Mouse (Mus musculus) lung, embryonic 15.5 days (tissue): ENCODE results near the gene Begain. TPM values are rescaled to one million over a fixed set of nuclear protein-coding genes. Genes with fewer than 3 reads are reported as not detected.
A peak's percentile ranks its signal among the peaks of the same experiment; 100 is the strongest.

Experiments used
- ATAC-seq: fragments of 200-750 bp; cut with Nextera tagmentation; 2 replicates; pipeline ENCODE4 v1.8.0; 2017; ENCODE audit warnings: moderate number of reproducible peaks, borderline replicate concordance; ENCODE audit not compliant: low FRiP score, low TSS enrichment; ENCODE audit errors: extremely low read depth
- H3K27ac ChIP-seq: fragments of 300-500 bp; sonication (generic); 2 replicates; pipeline ENCODE4 v1.5.1; 2015; ENCODE audit warnings: moderate library complexity, mild to moderate bottlenecking, inconsistent platforms
- H3K27me3 ChIP-seq: fragments of 300-500 bp; sonication (generic); 2 replicates; pipeline ENCODE4 v1.6.1; 2015; ENCODE audit warnings: inconsistent platforms
- H3K36me3 ChIP-seq: fragments of 300-500 bp; sonication (generic); 2 replicates; pipeline ENCODE4 v1.6.1; 2015; ENCODE audit warnings: inconsistent platforms
- H3K4me1 ChIP-seq: fragments of 300-500 bp; sonication (generic); 2 replicates; pipeline ENCODE4 v1.6.1; 2015; ENCODE audit warnings: inconsistent platforms
- H3K4me2 ChIP-seq: fragments of 300-500 bp; sonication (generic); 2 replicates; pipeline ENCODE4 v1.6.1; 2015; ENCODE audit warnings: inconsistent platforms, mild to moderate bottlenecking, moderate library complexity
- H3K4me3 ChIP-seq: fragments of 300-500 bp; sonication (generic); 2 replicates; pipeline ENCODE4 v1.5.1; 2015; ENCODE audit warnings: mild to moderate bottlenecking, inconsistent platforms
- H3K9ac ChIP-seq: fragments of 300-500 bp; sonication (generic); 2 replicates; pipeline ENCODE4 v1.6.1; 2015; ENCODE audit warnings: inconsistent platforms
- H3K9me3 ChIP-seq: fragments of 300-500 bp; sonication (generic); 2 replicates; pipeline ENCODE4 v1.6.1; 2016; ENCODE audit warnings: inconsistent platforms
- WGBS: fragments of 180-500 bp; shearing (Covaris S2); methylation state at CpG from one replicate; pipeline ENCODE4 v1.1.7; 2015; 5-methylcytosine and 5-hydroxymethylcytosine counted together
- polyA plus RNA-seq: library from polyadenylated mRNA; unstranded; fragments of >200 nt; fragmentation: Nextera tagmentation; extraction: Ambion mirVana; gene quantifications from 2 replicates; pipeline ENCODE4 v1.2.1, GENCODE M21; 2015

The Begain gene
- polyA plus RNA-seq, 1 experiment from 2014 or later = 5.4 TPM

DNA sequence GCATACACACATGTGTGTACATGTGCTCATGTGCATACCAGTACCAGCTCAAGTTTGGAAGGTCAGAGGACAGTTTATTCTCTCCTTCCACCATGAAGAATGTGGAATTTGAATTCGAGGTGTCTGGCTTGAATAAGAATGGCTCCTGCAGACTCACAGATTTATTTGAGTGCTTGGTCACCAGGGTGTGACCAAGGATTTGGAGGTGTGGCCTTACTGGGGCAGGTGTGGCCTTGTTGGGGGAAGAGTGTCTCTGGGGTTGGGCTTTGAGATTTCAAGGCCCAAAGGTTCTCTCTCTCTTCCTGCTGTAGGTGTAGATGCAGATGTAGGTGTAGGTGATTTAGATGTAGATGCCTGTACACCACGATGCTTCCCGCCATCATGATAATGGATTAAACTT is 15.5 kb upstream of the Begain start:
- ATAC-seq = no peak
- H3K36me3 ChIP-seq = no peaks in the 10 kb centered on the region
- no peak overlapping the region for H3K4me3 ChIP-seq
- H3K9me3 ChIP-seq = no peaks in the 10 kb centered on the region
- 78% methylated on average over 3 of the region's 3 CpGs for WGBS
- H3K27ac ChIP-seq = no peak overlapping the region
- H3K27me3 ChIP-seq = no peaks in the 10 kb centered on the region
- no peaks in the 10 kb centered on the region for H3K4me1 ChIP-seq
- H3K9ac ChIP-seq = no peak overlapping the region
- no peak overlapping the region for H3K4me2 ChIP-seq

DNA sequence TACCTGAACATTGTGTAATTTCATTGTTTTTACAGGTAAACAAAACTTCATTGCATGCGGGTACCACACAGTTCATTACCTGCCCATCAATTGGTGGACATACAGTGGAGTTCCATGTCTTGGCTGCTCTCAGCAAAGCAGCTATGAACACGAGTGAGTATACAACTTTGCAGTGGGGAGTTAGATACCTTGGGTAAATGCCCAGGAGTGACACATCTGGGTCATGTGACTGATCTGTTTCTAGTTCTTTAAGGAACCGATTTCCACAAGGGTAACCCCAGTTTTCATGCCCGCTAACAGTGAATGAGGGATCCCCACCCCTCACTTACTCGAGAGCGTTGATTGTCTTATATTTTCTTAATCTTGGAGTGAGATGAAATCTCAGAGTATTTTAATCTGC is 9.0 kb upstream of the Begain start:
- 75% methylated on average over 6 of the region's 6 CpGs for WGBS
- Histone ChIP-seq H3K4me1 (no peaks in the 10 kb centered on the region), H3K36me3 (no peaks in the 10 kb centered on the region), H3K27ac (no peak overlapping the region), H3K4me2 (no peak overlapping the region), H3K9me3 (no peaks in the 10 kb centered on the region), H3K27me3 (no peaks in the 10 kb centered on the region), H3K9ac (no peak overlapping the region), H3K4me3 (no peak overlapping the region)
- no peak for ATAC-seq

DNA sequence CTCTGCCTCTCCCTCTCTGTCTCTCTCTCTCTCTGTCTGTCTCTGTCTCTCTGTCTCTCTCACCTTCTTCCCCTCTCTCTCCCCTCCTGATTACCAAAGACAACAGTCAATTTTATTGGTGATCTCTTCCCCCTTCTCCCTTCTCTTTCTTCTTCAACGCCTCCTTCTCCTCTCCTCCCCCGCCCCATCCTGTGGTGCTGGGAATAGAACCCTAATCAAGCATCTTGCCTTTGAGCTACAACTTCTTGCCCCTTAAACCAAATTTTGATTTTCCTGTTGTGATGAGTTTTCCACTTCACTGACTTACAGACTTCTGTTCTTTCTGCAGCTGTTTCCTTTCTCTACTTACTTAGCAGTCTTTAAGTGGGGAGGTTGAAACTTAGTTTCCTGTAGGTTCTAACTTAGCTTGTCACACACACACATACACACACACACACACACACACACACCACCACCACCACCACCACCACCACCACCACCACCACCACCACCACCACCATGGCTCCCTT is 6.8 kb upstream of the Begain start:
- no peaks in the 10 kb centered on the region for H3K4me1 ChIP-seq
- no peak overlapping the region for H3K27ac ChIP-seq
- H3K36me3 ChIP-seq = no peaks in the 10 kb centered on the region
- H3K4me2 ChIP-seq = no peak overlapping the region
- no peak for ATAC-seq
- H3K27me3 ChIP-seq = no peaks in the 10 kb centered on the region
- H3K9me3 ChIP-seq = no peaks in the 10 kb centered on the region
- 61% methylated on average over 2 of the region's 2 CpGs for WGBS
- H3K9ac ChIP-seq = no peak overlapping the region
- no peak overlapping the region for H3K4me3 ChIP-seq

DNA sequence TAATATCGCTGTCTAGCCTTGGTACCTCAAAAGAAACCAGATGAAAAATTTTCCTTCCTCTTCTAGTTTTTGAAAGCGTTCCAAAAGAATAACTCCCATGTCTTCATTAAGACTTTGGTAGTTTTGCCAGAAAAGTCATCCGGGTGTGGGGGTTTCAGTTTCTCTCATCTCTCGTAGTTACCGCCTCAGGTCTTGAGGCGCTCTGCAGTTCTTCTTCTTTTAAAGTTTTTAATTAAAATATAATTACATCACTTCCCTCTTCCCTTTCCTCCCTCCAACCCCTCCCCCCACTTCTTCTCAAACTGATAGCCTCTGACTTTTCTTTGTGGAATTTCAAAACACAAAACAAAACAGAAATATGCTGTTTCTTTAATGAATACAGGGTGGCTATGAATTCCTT is 6.1 kb upstream of the Begain start:
- WGBS = 70% methylated on average over 6 of the region's 6 CpGs
- ATAC-seq = no peak
- Histone ChIP-seq H3K27ac (no peak overlapping the region), H3K27me3 (no peaks in the 10 kb centered on the region), H3K4me3 (no peak overlapping the region), H3K4me2 (no peak overlapping the region), H3K36me3 (no peaks in the 10 kb centered on the region), H3K4me1 (no peaks in the 10 kb centered on the region), H3K9ac (no peak overlapping the region), H3K9me3 (no peaks in the 10 kb centered on the region)

DNA sequence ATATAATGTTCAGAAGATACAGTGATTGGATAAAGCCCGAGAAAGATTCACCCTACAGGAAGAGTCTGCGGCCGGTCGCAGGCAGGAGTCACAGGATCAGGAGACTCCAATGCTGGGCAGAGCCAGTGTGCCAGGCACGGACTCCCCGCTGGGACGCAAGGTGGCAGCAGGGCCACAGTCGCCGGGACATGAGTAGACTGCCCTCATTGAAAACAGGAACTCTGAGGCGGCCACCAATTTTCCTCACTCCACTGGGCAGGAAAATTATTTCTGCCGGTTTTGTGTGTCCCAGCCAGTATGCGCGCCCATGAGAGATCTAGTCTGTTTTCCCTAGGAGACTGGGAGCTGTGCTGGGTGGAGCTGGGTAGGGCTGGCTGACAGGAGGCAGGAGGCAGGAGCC is 3.2 kb upstream of the Begain start:
- Histone ChIP-seq H3K27me3 (peaks cover 3% of the 10 kb centered on the region; the same call in 1 of the 2 replicates), H3K4me1 (0 out of 2 replicates have a peak, but pooled peaks cover 4% of the 10 kb centered on the region), H3K9me3 (no peaks in the 10 kb centered on the region), H3K27ac (no peak overlapping the region), H3K4me3 (no peak overlapping the region), H3K4me2 (no peak overlapping the region), H3K36me3 (no peaks in the 10 kb centered on the region), H3K9ac (no peak overlapping the region)
- no peak for ATAC-seq
- WGBS = 87% methylated on average over 13 of the region's 13 CpGs

DNA sequence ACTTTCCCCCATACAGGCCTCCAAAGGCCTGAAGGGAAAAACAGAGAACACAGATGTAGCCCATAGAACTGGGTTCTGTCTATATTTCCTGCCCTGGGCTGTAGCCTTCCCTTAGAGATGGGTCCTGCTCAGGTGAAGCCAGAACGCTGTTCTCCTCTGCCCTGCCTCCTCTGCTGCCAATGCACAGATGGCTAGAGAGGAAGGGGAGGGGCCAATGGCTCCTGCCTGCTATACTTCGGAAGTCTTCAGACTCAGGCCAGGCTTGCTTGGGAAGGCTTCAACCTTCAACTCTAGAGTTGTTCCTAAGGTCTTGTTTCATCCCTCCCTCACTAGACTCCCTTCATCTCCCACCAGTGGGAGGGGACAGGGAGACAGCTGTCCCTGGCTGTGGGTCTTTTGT is 1.7 kb upstream of the Begain start:
- no peak for ATAC-seq
- WGBS = 27% methylated on average over 2 of the region's 2 CpGs

DNA sequence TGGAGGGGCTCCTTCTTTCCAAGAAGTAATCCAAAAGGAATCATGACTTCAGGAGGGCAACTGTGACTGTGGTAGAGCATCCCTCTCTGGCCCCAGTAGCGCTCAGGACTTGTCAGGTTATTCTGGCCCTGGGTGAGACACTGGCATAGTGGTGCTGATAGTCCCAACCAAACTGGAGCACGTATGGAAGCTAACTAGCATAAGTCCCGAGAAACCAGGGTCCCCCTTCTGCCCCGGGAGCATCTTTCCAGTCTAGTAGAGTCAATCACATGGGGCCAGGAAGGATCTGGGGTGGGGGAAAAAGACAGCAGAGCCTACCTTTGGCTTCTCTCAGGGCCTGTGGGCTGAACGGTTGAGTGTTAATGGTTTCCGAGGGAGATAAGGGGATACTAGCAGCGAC is 721 bp upstream of the Begain start:
- Histone ChIP-seq H3K36me3 (no peaks in the 10 kb centered on the region), H3K27ac (no peak overlapping the region), H3K4me2 (peak overlapping the region; percentile 83), H3K4me1 (0 out of 2 replicates have a peak, but pooled peaks cover 4% of the 10 kb centered on the region), H3K9ac (no peak overlapping the region), H3K4me3 (peak overlapping the region; percentile 51), H3K27me3 (peaks cover 3% of the 10 kb centered on the region; the same call in 1 of the 2 replicates), H3K9me3 (no peaks in the 10 kb centered on the region)
- ATAC-seq = no peak
- 45% methylated on average over 7 of the region's 7 CpGs for WGBS

More for the DNA sequence above, 1.7 kb upstream of the Begain start:
- H3K36me3 ChIP-seq = no peaks in the 10 kb centered on the region
- 0 out of 2 replicates have a peak, but pooled peaks cover 4% of the 10 kb centered on the region for H3K4me1 ChIP-seq
- peaks cover 3% of the 10 kb centered on the region; the same call in 1 of the 2 replicates for H3K27me3 ChIP-seq
- no peak overlapping the region for H3K27ac ChIP-seq
- no peak overlapping the region for H3K4me2 ChIP-seq
- no peak overlapping the region for H3K9ac ChIP-seq
- H3K4me3 ChIP-seq = no peak overlapping the region
- H3K9me3 ChIP-seq = no peaks in the 10 kb centered on the region

DNA sequence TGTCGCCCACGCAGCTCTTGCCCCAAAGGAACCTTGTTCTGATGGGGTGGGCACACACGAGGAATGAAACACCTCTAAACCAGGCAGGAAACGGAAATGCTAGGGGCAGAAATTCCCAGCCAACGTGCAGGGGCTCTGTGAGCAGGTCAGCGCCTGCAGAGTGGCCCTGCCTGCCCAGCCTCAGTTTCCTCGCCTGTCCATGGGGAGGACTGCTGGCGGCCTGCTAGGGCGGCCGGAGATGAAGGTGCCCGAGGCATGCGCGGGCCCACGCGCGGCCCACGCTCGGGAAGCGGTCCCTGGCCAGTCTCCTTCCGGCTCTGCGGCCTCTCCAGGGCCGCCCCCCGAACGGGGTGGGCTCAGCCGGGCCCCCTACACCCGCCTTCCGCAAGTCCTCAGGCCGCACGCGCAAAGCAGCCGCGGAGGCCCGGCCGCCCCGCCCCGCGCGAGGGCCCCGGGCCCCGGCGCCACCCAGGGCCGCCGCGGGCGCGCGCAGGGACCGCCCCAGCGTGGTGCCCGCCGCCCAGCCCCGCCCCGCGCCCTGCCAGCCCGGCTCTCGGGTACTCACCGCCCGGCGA is 369 bp downstream of the Begain start:
- peak overlapping the region; percentile 83 for H3K4me2 ChIP-seq
- H3K4me3 ChIP-seq = peak overlapping the region; percentile 51
- 0 out of 2 replicates have a peak, but pooled peaks cover 4% of the 10 kb centered on the region for H3K4me1 ChIP-seq
- 2% methylated on average over 41 of the region's 59 CpGs for WGBS
- peak; percentile 90 for ATAC-seq
- H3K27me3 ChIP-seq = peaks cover 3% of the 10 kb centered on the region; the same call in 1 of the 2 replicates
- peak overlapping the region; percentile 59 for H3K9ac ChIP-seq
- H3K27ac ChIP-seq = no peak overlapping the region
- no peaks in the 10 kb centered on the region for H3K36me3 ChIP-seq
- H3K9me3 ChIP-seq = no peaks in the 10 kb centered on the region

DNA sequence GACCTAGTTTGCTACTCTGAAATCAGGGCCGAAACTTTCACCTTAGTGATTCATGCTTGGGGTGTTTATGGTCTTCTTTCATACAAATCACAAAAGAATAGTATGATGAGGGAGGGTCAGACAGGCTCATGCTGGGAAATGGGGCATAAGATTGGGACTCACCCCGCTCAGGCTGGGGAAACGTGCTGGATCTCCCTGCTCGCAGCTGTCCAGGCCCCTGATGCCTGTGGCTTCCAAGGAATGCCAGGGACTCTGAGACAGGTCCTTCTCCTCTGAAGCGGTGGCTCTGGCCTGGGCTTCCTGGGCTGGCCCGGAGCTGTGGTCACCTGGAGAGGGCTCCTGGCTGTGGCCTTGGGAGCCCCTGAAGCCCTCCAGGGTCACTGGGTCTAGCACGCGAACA is 9.4 kb downstream of the Begain start:
- Histone ChIP-seq H3K9ac (no peak overlapping the region), H3K27me3 (peaks cover 33% of the 10 kb centered on the region), H3K4me3 (no peak overlapping the region), H3K36me3 (no peaks in the 10 kb centered on the region), H3K27ac (no peak overlapping the region), H3K4me1 (peaks cover 5% of the 10 kb centered on the region), H3K9me3 (no peaks in the 10 kb centered on the region), H3K4me2 (no peak overlapping the region)
- no peak for ATAC-seq
- 79% methylated on average over 8 of the region's 8 CpGs for WGBS

DNA sequence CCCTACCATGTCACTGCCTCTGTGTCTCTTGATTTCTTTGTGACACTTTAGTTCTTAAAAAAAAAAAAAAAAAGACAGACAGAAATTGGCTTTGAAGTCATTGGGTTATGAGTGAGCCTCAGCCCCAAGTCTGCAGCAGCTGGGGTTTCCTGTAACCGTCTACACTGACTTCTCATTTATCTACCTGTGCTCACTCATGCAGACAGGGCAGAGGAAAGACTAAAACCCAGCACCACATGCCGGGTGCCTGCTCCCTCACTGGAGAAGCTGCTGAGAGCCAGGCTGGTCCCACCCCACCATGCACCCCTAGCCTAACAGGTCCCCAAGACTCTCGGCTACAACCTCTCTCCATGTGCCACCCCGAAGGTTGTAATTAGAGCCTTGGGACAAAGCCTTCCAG is 10.3 kb downstream of the Begain start:
- ATAC-seq = no peak
- no peak overlapping the region for H3K4me2 ChIP-seq
- WGBS = 56% methylated on average over 4 of the region's 4 CpGs
- H3K4me1 ChIP-seq = peaks cover 14% of the 10 kb centered on the region
- H3K27ac ChIP-seq = no peak overlapping the region
- no peaks in the 10 kb centered on the region for H3K36me3 ChIP-seq
- no peaks in the 10 kb centered on the region for H3K9me3 ChIP-seq
- H3K9ac ChIP-seq = no peak overlapping the region
- peaks cover 42% of the 10 kb centered on the region for H3K27me3 ChIP-seq
- H3K4me3 ChIP-seq = no peak overlapping the region

DNA sequence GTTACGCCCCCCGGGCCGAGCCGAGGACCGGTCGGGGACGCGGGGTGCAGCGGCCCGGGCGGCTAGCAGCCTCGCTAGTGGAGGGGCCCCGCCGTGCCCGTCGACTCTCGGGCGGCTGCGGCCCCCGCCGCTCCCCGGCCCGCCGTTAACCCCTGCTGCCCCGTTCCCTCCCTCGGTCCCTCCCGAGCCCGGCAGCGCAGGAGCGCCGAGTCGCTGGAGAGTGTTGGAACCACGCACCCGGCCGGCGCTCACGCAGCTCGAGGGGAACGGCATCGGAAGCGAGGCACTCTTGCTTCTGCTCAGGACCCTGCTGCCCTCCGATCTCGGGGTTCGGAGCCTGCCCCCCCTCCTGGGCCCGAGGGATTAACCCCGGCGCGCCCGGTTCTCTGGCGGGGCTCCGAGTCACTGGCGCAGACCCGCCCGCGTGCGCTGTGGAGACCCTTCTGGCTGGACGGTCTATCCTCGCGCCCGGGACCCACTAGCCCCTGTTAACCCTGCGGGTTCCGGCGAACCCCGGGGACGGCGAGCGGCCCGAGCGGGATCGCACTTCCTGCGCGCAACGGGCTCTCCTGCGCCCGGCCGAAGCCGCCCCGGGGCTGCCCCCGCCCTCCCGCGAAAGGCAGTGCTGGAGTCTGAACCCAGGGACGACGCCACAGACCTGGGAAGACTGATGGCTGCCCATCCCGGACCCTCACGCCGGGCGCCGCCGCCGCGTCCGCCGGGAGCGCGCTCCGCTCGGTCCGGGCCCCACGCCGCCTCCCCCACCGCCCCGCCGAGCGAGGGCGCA is 14.8 kb downstream of the Begain start:
- Histone ChIP-seq H3K4me1 (peaks cover 20% of the 10 kb centered on the region), H3K4me3 (peak overlapping the region; percentile 51), H3K4me2 (peak overlapping the region; percentile 97), H3K27ac (no peak overlapping the region), H3K9ac (peak overlapping the region; percentile 47), H3K36me3 (no peaks in the 10 kb centered on the region), H3K9me3 (no peaks in the 10 kb centered on the region), H3K27me3 (peaks cover 79% of the 10 kb centered on the region)
- ATAC-seq = peak; percentile 3; the same call in 1 of the 2 replicates
- under 1% methylated on average over 102 of the region's 105 CpGs for WGBS

DNA sequence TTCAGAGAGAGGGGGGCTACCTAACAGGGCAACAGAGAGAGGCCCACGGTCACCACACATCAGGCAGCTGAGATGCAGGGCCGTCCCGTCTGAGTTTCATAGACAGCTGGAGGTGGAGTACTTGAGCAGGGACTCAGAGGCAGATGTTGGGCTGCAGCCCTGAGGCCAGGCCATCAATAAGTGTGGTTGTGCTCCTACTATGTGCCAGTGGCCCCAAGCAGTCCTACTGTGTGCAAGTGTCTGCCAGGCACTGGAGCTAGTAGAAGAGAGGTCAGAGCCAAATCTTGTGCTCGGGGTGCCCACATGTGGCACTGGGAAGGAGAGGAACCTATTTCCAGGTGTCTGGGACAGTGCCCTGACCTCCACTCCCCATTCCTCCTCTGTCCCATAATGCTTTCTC is 18.1 kb downstream of the Begain start:
- Histone ChIP-seq H3K9me3 (no peaks in the 10 kb centered on the region), H3K4me3 (no peak overlapping the region), H3K27me3 (peaks cover 59% of the 10 kb centered on the region), H3K4me2 (no peak overlapping the region), H3K4me1 (peaks cover 20% of the 10 kb centered on the region), H3K36me3 (no peaks in the 10 kb centered on the region), H3K9ac (no peak overlapping the region), H3K27ac (no peak overlapping the region)
- WGBS = 79% methylated on average over 4 of the region's 4 CpGs
- ATAC-seq = no peak
